Mouse (Mus musculus) midbrain, embryonic 15.5 days (tissue): Measurements from ENCODE around the gene Arhgap23. TPM values are rescaled to one million over a fixed set of nuclear protein-coding genes. Genes with fewer than 3 reads are reported as not detected.

Experiments
- ATAC-seq: fragments of 200-750 bp; cut with Nextera tagmentation; replicated peaks from 2 replicates; pipeline ENCODE4 v1.8.0; 2017; ENCODE audit warnings: moderate TSS enrichment
- H3K27ac ChIP-seq: fragments of 300-500 bp; sonication (generic); 2 replicates; pipeline ENCODE4 v1.5.1; 2015; ENCODE audit warnings: mild to moderate bottlenecking, inconsistent platforms
- H3K27me3 ChIP-seq: fragments of 300-500 bp; sonication (generic); replicated peaks from 2 replicates; pipeline ENCODE4 v1.6.1; 2015; ENCODE audit warnings: inconsistent platforms
- H3K36me3 ChIP-seq: fragments of 300-500 bp; sonication (generic); replicated peaks from 2 replicates; pipeline ENCODE4 v1.6.1; 2015; ENCODE audit warnings: inconsistent platforms
- H3K4me1 ChIP-seq: fragments of 300-500 bp; sonication (generic); 2 replicates; pipeline ENCODE4 v1.6.1; 2015; ENCODE audit warnings: inconsistent platforms
- H3K4me2 ChIP-seq: fragments of 300-500 bp; sonication (generic); 2 replicates; pipeline ENCODE4 v1.6.1; 2015; ENCODE audit warnings: inconsistent platforms, mild to moderate bottlenecking, moderate library complexity
- H3K4me3 ChIP-seq: fragments of 300-500 bp; sonication (generic); 2 replicates; pipeline ENCODE4 v1.5.1; 2015; ENCODE audit warnings: mild to moderate bottlenecking, inconsistent platforms
- H3K9ac ChIP-seq: fragments of 300-500 bp; sonication (generic); 2 replicates; pipeline ENCODE4 v1.6.1; 2015; ENCODE audit warnings: mild to moderate bottlenecking, inconsistent platforms
- H3K9me3 ChIP-seq: fragments of 300-500 bp; sonication (generic); 2 replicates; pipeline ENCODE4 v1.6.1; 2016; ENCODE audit warnings: inconsistent platforms
- WGBS: fragments of 180-500 bp; shearing (Covaris S2); methylation state at CpG from one replicate; pipeline ENCODE4 v1.1.7; 2015; ENCODE audit warnings: mixed read lengths; 5-methylcytosine and 5-hydroxymethylcytosine counted together
- polyA plus RNA-seq: library from polyadenylated mRNA; unstranded; fragments of >200 nt; fragmentation: Nextera tagmentation; extraction: Ambion mirVana; gene quantifications from 2 replicates; pipeline ENCODE4 v1.2.1, GENCODE M21; 2015

The Arhgap23 gene
- polyA plus RNA-seq, 1 experiment from 2014 or later: 10.9 TPM

GRCm38 (mm10) chr11:97394146-97394545 lies 21.2 kb upstream of the Arhgap23 start:
- Histone ChIP-seq H3K4me1 (no peaks in the 10 kb centered on the region), H3K4me3 (no peak overlapping the region), H3K4me2 (no peak overlapping the region), H3K36me3 (peaks cover 26% of the 10 kb centered on the region), H3K9me3 (no peaks in the 10 kb centered on the region), H3K27me3 (no peaks in the 10 kb centered on the region), H3K27ac (no peak overlapping the region), H3K9ac (no peak overlapping the region)
- 86% methylated on average over 11 of the region's 11 CpGs for WGBS
- no peak for ATAC-seq

GRCm38 (mm10) chr11:97398506-97398905 lies 16.8 kb upstream of the Arhgap23 start:
- 72% methylated on average over 2 of the region's 2 CpGs for WGBS
- H3K4me1 ChIP-seq: peaks cover 14% of the 10 kb centered on the region
- H3K4me2 ChIP-seq: no peak overlapping the region
- ATAC-seq: no peak
- H3K4me3 ChIP-seq: no peak overlapping the region
- H3K27ac ChIP-seq: no peak overlapping the region
- no peak overlapping the region for H3K9ac ChIP-seq
- no peaks in the 10 kb centered on the region for H3K27me3 ChIP-seq
- no peaks in the 10 kb centered on the region for H3K9me3 ChIP-seq
- H3K36me3 ChIP-seq: 0 out of 2 replicates have a peak, but pooled peaks cover 3% of the 10 kb centered on the region

DNA sequence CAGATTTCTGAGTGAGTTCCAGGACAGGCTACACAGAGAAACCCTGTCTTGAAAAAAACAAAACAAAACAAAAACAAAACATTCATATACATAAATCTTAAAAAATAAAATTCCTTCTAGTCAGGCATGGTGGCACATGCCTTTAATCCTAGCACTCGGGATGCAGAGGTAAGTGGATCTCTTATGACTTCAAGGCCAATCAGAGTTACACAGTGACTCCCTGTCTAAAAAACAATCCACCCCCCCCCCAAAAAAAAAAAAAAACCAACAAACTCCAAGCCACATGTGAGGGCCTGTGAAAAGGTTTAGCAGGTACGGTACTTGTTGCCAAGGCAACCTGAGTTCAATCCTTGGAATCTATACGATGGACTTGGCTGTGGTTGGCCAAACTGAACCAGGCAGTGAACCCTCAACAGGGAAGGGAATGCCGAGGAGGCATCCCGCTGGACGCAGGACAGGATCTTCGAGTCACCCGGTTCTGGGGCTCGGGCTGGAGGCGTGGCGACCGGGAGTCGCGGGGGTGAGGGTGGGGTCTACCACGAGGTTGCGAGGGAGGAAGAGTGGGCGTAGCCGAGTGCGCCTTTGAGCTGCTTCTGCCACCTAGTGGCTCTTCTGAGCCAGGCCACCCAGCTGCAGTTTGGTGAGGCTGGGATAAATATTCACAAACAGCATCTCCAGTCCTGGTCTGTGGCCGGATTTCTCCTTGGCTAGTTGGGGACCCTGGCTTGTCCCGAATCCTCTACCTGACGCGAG lies 15.2 kb upstream of the Arhgap23 start:
- 4% methylated on average over 23 of the region's 23 CpGs for WGBS
- H3K9me3 ChIP-seq: no peaks in the 10 kb centered on the region
- no peaks in the 10 kb centered on the region for H3K36me3 ChIP-seq
- H3K27me3 ChIP-seq: no peaks in the 10 kb centered on the region
- peak overlapping the region; percentile 39 for H3K4me3 ChIP-seq
- peak overlapping the region; percentile 51 for H3K27ac ChIP-seq
- peaks cover 24% of the 10 kb centered on the region for H3K4me1 ChIP-seq
- peak overlapping the region; percentile 71 for H3K4me2 ChIP-seq
- peak overlapping the region; percentile 33 for H3K9ac ChIP-seq
- ATAC-seq: peak; percentile 57

- H3K27ac ChIP-seq: peak overlapping the region; percentile 51
- peak overlapping the region; percentile 71 for H3K4me2 ChIP-seq
- H3K4me1 ChIP-seq: peaks cover 33% of the 10 kb centered on the region
- 12% methylated on average over 6 of the region's 6 CpGs for WGBS
- H3K9ac ChIP-seq: 0 out of 2 replicates have a peak overlapping the region, but pooled peaks have one; percentile 33
- H3K4me3 ChIP-seq: no peak overlapping the region
- H3K36me3 ChIP-seq: no peaks in the 10 kb centered on the region
- peak; percentile 11; the same call in 1 of the 2 replicates for ATAC-seq
- H3K27me3 ChIP-seq: no peaks in the 10 kb centered on the region
- no peaks in the 10 kb centered on the region for H3K9me3 ChIP-seq
These were observed 14.3 kb upstream of the Arhgap23 start for GRCm38 (mm10) chr11:97401082-97401481.

GRCm38 (mm10) chr11:97401686-97402435 lies 13.5 kb upstream of the Arhgap23 start:
- no peak overlapping the region for H3K4me2 ChIP-seq
- no peak overlapping the region for H3K4me3 ChIP-seq
- ATAC-seq: no peak
- H3K36me3 ChIP-seq: no peaks in the 10 kb centered on the region
- no peaks in the 10 kb centered on the region for H3K9me3 ChIP-seq
- H3K9ac ChIP-seq: no peak overlapping the region
- peaks cover 41% of the 10 kb centered on the region for H3K4me1 ChIP-seq
- H3K27ac ChIP-seq: peak overlapping the region; percentile 51; the same call in 1 of the 2 replicates
- no peaks in the 10 kb centered on the region for H3K27me3 ChIP-seq
- WGBS: 83% methylated on average over 3 of the region's 3 CpGs

DNA sequence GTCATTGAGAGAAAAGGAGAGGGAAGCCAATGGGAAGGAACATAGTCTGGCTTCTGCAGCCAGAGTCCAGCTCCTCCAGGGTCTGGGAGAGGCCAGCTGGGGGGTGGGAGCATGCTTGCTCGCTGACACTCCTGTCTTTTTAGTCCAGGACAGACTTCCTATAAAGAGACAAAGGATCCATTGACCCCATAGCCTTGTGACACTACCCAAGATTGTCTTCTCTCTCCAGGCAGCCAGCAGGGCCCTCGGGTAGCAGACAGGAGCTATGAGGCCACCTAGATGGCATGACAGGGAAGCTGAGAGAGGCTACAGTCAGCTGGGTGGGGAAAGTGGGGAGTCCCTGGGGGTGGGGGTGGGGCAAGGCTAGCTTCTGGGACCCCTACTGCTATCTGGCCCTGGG lies 12.6 kb upstream of the Arhgap23 start:
- Histone ChIP-seq H3K4me3 (no peak overlapping the region), H3K4me1 (peaks cover 48% of the 10 kb centered on the region), H3K36me3 (no peaks in the 10 kb centered on the region), H3K27ac (no peak overlapping the region), H3K4me2 (no peak overlapping the region), H3K27me3 (no peaks in the 10 kb centered on the region), H3K9ac (no peak overlapping the region), H3K9me3 (no peaks in the 10 kb centered on the region)
- ATAC-seq: no peak
- 6% methylated on average over 2 of the region's 2 CpGs for WGBS

DNA sequence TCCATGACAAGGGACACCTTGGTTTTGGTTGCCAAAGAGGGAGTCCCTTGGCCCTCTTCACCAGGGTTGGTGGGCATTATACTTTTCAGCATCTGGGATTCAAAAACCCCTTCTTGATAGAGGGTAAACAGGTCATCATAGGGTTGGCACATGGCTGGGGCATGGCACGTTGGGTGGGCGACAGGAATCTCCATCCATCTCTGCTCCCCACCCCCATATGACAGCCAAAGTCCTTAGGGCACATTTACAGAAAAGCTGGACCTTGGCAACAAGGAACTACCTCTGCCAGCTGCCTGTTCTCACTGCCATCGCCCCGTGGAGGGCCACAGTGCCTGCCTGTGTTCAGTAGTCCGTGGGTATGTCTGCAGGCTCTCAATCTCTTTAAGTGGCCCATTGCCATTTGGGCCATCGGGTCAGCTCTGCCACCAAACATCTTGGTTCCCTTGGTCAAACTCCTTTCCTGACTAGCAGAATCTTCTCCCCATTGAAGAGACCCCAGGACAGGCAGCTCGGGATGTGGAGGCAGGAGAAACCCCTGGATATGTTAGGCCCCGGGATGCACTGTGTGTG lies 11.6 kb upstream of the Arhgap23 start:
- H3K36me3 ChIP-seq: no peaks in the 10 kb centered on the region
- no peak for ATAC-seq
- H3K9me3 ChIP-seq: no peaks in the 10 kb centered on the region
- no peaks in the 10 kb centered on the region for H3K27me3 ChIP-seq
- 39% methylated on average over 8 of the region's 8 CpGs for WGBS
- peak overlapping the region; percentile 67 for H3K4me3 ChIP-seq
- H3K27ac ChIP-seq: peak overlapping the region; percentile 57; the same call in 1 of the 2 replicates
- peaks cover 48% of the 10 kb centered on the region for H3K4me1 ChIP-seq
- peak overlapping the region; percentile 94 for H3K4me2 ChIP-seq
- no peak overlapping the region for H3K9ac ChIP-seq

GRCm38 (mm10) chr11:97404184-97404760 lies 11.1 kb upstream of the Arhgap23 start:
- Histone ChIP-seq H3K27ac (peak overlapping the region; percentile 57), H3K27me3 (no peaks in the 10 kb centered on the region), H3K4me3 (peak overlapping the region; percentile 67), H3K9me3 (no peaks in the 10 kb centered on the region), H3K9ac (peak overlapping the region; percentile 70), H3K36me3 (no peaks in the 10 kb centered on the region), H3K4me2 (peak overlapping the region; percentile 94), H3K4me1 (peaks cover 48% of the 10 kb centered on the region)
- WGBS: 0% methylated on average over 47 of the region's 61 CpGs
- peak; percentile 48 for ATAC-seq

DNA sequence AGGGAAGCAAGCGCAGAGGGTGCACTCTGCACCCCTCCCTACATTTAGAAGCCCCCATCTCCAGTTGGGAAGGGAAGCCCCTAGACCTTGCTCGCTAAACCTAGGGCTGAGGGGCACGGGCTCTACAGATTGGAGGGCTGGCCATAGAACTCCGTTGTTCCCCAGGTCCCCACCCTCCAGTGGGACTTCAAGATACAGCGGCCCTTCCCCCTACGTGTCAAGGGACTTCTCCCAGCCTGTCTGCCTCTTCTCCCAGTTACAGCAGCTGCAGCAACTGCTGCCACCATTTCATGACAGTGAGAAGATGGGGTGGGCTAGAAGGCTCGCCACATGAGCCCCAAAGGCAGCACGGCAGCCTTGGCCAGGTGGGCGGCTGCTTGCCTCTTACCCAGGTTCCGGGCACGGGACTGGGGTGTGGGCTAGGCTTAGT lies 10.6 kb upstream of the Arhgap23 start:
- Histone ChIP-seq H3K27me3 (no peaks in the 10 kb centered on the region), H3K9ac (peak overlapping the region; percentile 70), H3K4me3 (peak overlapping the region; percentile 67), H3K9me3 (no peaks in the 10 kb centered on the region), H3K4me2 (peak overlapping the region; percentile 94), H3K36me3 (no peaks in the 10 kb centered on the region), H3K4me1 (peaks cover 48% of the 10 kb centered on the region), H3K27ac (peak overlapping the region; percentile 57)
- WGBS: under 1% methylated on average over 11 of the region's 11 CpGs
- ATAC-seq: peak; percentile 44

DNA sequence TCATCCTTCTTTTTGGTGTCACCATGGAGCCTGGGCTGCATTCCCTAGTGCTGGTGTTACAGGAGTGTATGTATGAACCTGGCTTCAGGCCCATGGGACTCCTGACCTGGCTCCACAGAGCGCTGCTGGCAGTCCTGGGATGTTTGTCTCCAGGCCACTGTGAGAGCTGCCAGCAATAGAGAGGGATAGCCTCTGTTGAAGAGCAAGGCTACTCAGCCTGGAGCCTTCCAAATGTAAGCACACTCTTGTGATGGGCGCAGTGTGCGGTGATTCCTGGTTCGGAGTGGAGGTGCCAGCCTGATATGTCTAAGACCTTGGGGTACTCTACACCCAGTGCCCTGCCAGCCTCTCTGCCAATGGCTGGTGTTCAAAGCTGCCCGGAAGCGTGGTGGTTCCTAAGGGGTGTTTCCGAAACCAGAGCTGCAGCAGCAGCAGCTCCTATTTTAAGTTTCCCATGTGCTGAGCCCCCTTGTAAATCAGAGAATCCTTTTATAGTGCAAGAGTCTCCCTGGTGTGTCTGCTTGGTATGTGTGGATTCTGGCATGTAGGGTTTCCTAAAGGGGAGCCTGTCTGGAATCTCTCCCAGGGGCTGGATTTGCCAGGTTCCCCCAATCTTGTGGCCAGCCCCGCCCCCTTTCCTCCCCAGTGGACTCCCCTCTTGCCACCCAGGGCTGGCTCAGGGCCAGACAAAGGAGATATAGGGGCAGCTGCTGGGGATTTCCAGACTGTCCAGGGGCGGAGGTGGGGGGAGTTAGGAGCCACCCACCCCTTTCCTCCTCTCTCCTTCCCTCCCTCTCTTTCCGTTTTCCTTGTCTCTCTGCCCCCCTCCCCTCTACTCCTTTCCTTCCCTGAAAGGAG lies 9.0 kb upstream of the Arhgap23 start:
- peak overlapping the region; percentile 70 for H3K9ac ChIP-seq
- peaks cover 34% of the 10 kb centered on the region for H3K4me1 ChIP-seq
- H3K4me2 ChIP-seq: peak overlapping the region; percentile 94
- WGBS: 68% methylated on average over 10 of the region's 10 CpGs
- H3K36me3 ChIP-seq: no peaks in the 10 kb centered on the region
- no peak for ATAC-seq
- no peak overlapping the region for H3K27ac ChIP-seq
- peak overlapping the region; percentile 67; the same call in 1 of the 2 replicates for H3K4me3 ChIP-seq
- H3K27me3 ChIP-seq: no peaks in the 10 kb centered on the region
- no peaks in the 10 kb centered on the region for H3K9me3 ChIP-seq

DNA sequence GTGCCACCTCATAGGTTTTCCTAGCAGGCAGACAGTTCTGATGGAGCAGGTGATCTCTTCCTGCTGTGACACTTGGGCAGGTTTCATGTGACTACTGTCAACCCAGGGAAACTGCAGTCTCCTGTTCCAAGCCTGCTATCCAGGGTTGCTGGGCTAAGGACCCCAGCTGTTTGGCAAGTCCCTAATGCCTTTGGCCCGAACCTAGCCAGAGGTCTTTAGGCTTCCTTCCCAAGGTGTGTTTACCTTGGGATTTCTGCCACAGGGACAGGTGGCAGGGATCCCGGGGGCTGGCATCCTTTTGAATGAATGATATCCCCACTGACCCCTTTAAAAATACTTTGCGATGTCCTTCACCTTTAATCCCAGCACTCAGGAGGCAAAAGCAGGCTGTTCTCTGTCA lies 7.9 kb upstream of the Arhgap23 start:
- H3K4me2 ChIP-seq: no peak overlapping the region
- 64% methylated on average over 3 of the region's 3 CpGs for WGBS
- no peak overlapping the region for H3K4me3 ChIP-seq

More for the DNA sequence above, 7.9 kb upstream of the Arhgap23 start:
- ATAC-seq: no peak
- Histone ChIP-seq H3K9me3 (no peaks in the 10 kb centered on the region), H3K9ac (no peak overlapping the region), H3K36me3 (no peaks in the 10 kb centered on the region), H3K4me1 (peaks cover 34% of the 10 kb centered on the region), H3K27ac (no peak overlapping the region), H3K27me3 (no peaks in the 10 kb centered on the region)
